20 mouse cellular contexts compared by ENCODE assay signal in genomic region chr6:17942344-17942743, GRCm38 (mm10).
A peak's percentile ranks its signal among the peaks of the same experiment; 100 is the strongest.
DNase-seq lines count a peak whose midpoint lies in the region; ATAC-seq and TF ChIP-seq lines count a peak whose summit lies in the region.
"Had no signal": no experiment of that assay in that cellular context is flagged by ENCODE, and none has a peak within 500 bp of the region (broad histone marks: within the 10 kb centered on the region; RNA-seq: fewer than 3 reads in every experiment).

No protein-coding gene starts in this region.

- TF ChIP-seq CTCF in forebrain, postnatal 0 days (IDR thresholded peaks at IDR 0.05; ENCODE audit: low read depth), result no peak

- H3K36me3 ChIP-seq in forebrain, embryonic 11.5 days (ENCODE audit: control insufficient read depth, insufficient read depth, low read length), result no peaks in the 10 kb centered on the region
- H3K36me3 ChIP-seq in forebrain, postnatal 0 days (ENCODE audit: insufficient read depth), result peaks cover 37% of the 10 kb centered on the region
- H3K36me3 ChIP-seq: liver, embryonic 15.5 days; stomach, embryonic 15.5 days had no signal

- WGBS in forebrain, embryonic 11.5 days, result 85% methylated on average over 7 of the region's 7 CpGs
- 81% methylated on average over 7 of the region's 7 CpGs for WGBS in forebrain, postnatal 0 days

- no peak for ATAC-seq in forebrain, embryonic 11.5 days (replicated peaks; ENCODE audit: low FRiP score)
- no peak; the same call in none of the 2 replicates for ATAC-seq in forebrain, postnatal 0 days
- ATAC-seq: activated CD4-positive, CD25-positive, alpha-beta regulatory T cell, adult 4 months; forebrain, embryonic 13.5 days had no signal

- H3K27me3 ChIP-seq in forebrain, embryonic 11.5 days (ENCODE audit: control insufficient read depth, insufficient read depth, low read length), result no peaks in the 10 kb centered on the region
- no peaks in the 10 kb centered on the region for H3K27me3 ChIP-seq in forebrain, postnatal 0 days (ENCODE audit: insufficient read depth, low read length)
- H3K27me3 ChIP-seq: forebrain, embryonic 13.5 days; liver, embryonic 15.5 days; stomach, embryonic 15.5 days had no signal

- no peak overlapping the region for H3K4me3 ChIP-seq in forebrain, embryonic 11.5 days (ENCODE audit: low read depth, low read length)
- no peak overlapping the region for H3K4me3 ChIP-seq in forebrain, postnatal 0 days (ENCODE audit: low read depth, low read length)
- H3K4me3 ChIP-seq: forebrain, embryonic 13.5 days; liver, embryonic 15.5 days; stomach, embryonic 15.5 days had no signal

- peak; percentile 24 for DNase-seq in forebrain, embryonic 11.5 days (ENCODE audit: low spot score)
- no peak for DNase-seq in forebrain, postnatal 0 days
- DNase-seq in kidney, postnatal 14 days, result peak; percentile 11
- no peak for DNase-seq in kidney, adult 11 months
- peak; percentile 51 for DNase-seq in lung, postnatal 10 days
- DNase-seq in lung, postnatal 14 days, result no peak
- no peak for DNase-seq in adrenal gland, postnatal 25 days
- DNase-seq in left cerebral cortex, adult 11 months (ENCODE audit: low spot score), result no peak
- DNase-seq: adrenal gland, postnatal 10 days; gastrocnemius, postnatal 14 days; heart, adult 18-20 months; kidney, adult 9 months; right cerebral cortex, postnatal 25 days; thymus, adult 18-20 months; thymus, postnatal 4 days had no signal

- no peaks in the 10 kb centered on the region for H3K9me3 ChIP-seq in forebrain, embryonic 11.5 days (ENCODE audit: control insufficient read depth, low read length)
- H3K9me3 ChIP-seq in forebrain, postnatal 0 days (ENCODE audit: low read length), result no peaks in the 10 kb centered on the region
- H3K9me3 ChIP-seq: forebrain, embryonic 13.5 days; G1E; liver, embryonic 15.5 days; stomach, embryonic 15.5 days had no signal

- no peak overlapping the region for H3K4me2 ChIP-seq in forebrain, embryonic 11.5 days (ENCODE audit: low read depth, low read length, severe bottlenecking)
- no peak overlapping the region for H3K4me2 ChIP-seq in forebrain, postnatal 0 days (ENCODE audit: low read depth)
- H3K4me2 ChIP-seq: forebrain, embryonic 13.5 days; liver, embryonic 15.5 days; stomach, embryonic 15.5 days had no signal

- H3K27ac ChIP-seq in forebrain, embryonic 11.5 days (ENCODE audit: low read depth, low read length), result no peak overlapping the region
- H3K27ac ChIP-seq in forebrain, postnatal 0 days (ENCODE audit: low read depth, low read length), result no peak overlapping the region
- H3K27ac ChIP-seq: forebrain, embryonic 13.5 days; liver, embryonic 15.5 days; stomach, embryonic 15.5 days had no signal

- no peak overlapping the region for H3K9ac ChIP-seq in forebrain, embryonic 11.5 days (ENCODE audit: low read length)
- no peak overlapping the region for H3K9ac ChIP-seq in forebrain, postnatal 0 days
- H3K9ac ChIP-seq: forebrain, embryonic 13.5 days; liver, embryonic 15.5 days; stomach, embryonic 15.5 days had no signal

- no peaks in the 10 kb centered on the region for H3K4me1 ChIP-seq in forebrain, embryonic 11.5 days (replicated peaks; ENCODE audit: control insufficient read depth, insufficient read depth, low read length)
- H3K4me1 ChIP-seq in forebrain, postnatal 0 days (ENCODE audit: insufficient read depth), result no peaks in the 10 kb centered on the region
- H3K4me1 ChIP-seq: stomach, embryonic 15.5 days had no signal

Comparison
In these comparisons a context has a peak if more than half of its experiments do, and no peak if none do; other contexts are left out.
1. DNase-seq: peak in forebrain, embryonic 11.5 days (single experiment), kidney, postnatal 14 days (single experiment) and lung, postnatal 10 days (single experiment); none in forebrain, postnatal 0 days (single experiment), kidney, adult 11 months (single experiment), lung, postnatal 14 days (single experiment), adrenal gland, postnatal 25 days (single experiment) and left cerebral cortex, adult 11 months (single experiment).